Mouse (Mus musculus) right cerebral cortex, postnatal 4 days (tissue): ENCODE results near the gene Gm28230.

ENCODE experiments used
- DNase-seq: peaks from one replicate; pipeline ENCODE4 v3.0.0-alpha.2; 2022

Gm28230 gene

DNA sequence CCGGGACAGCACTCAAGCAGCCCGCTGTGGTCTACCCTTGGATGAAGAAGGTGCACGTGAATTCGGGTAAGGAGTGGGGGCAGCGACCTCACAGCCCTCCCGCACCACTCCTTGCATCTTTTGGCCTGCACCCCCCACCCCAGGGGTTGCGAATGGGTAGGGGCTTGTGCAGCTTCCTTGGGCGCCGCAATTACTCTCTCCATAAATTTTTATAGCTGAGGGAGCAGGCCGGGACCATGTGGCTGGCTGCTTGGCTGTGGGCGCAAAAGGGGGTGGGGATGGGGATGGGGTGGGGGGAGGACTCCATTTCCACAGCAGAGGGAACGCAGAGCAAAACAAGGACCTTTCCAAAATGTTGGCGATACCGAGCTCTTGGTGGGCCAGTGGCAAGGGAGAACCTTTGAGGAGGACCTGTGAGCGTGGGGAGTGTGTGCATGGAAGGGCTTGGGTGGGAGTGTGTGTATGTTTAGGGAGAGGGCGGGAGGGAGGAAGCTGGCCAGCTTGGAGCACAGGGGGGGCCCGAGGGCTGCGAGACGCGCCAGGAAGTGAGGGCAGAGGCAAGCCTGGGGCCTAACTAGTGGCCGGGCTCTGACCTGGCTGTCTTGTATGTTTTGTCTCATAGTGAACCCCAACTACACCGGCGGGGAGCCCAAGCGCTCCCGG lies 1.2 kb downstream of the Gm28230 start:
- DNase-seq = no peak

DNA sequence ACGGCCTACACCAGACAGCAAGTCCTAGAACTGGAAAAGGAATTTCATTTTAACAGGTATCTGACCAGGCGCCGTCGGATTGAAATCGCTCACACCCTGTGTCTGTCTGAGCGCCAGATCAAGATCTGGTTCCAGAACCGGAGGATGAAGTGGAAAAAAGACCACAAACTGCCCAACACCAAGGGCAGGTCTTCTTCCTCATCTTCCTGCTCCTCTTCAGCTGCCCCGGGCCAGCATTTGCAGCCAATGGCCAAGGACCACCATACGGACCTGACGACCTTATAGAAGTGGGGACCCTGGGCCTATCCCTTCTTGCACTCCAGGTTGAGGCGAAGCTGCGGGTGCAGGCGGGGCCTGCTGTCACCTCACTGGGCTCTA lies 1.8 kb downstream of the Gm28230 start:
- DNase-seq = no peak

DNA sequence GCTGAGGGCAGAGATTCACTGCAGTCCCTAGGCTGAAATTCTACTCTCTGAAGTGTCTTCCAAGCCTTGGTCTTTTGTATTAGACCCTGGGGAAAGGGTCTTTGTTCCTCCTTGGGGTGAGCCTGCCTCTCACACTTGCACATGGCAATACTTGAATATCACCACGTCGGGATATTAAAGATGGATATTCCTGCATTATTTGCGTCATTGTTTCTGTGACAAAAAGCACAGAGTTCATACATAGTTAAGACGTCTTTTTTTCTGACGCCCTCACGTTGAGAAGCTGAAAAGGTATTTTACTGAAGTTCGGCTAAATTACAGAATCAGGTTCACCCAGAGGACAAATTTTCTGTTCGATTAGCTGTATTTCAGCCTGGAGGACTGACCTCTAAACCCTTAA lies 3.8 kb downstream of the Gm28230 start:
- DNase-seq = no peak

DNA sequence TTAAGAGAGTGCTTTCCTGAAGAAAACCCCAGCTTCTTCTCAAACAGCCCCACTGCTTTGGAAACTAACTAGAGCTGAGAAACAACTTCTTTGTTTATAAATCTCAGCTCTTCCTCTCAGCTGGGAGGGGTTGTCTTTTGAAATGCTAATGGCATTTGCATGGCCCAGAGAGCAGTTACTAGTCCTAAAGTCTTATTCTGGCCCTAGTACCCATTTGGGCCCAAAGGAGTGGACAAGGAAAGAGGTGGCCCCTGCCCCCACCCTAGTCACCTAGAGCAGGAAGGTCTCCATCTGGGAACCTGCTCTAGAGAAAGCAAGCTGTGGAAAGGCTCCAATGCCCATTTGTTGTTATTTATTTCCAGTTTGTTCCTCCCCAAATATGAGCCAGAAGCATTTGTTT lies 4.5 kb downstream of the Gm28230 start:
- DNase-seq = no peak

DNA sequence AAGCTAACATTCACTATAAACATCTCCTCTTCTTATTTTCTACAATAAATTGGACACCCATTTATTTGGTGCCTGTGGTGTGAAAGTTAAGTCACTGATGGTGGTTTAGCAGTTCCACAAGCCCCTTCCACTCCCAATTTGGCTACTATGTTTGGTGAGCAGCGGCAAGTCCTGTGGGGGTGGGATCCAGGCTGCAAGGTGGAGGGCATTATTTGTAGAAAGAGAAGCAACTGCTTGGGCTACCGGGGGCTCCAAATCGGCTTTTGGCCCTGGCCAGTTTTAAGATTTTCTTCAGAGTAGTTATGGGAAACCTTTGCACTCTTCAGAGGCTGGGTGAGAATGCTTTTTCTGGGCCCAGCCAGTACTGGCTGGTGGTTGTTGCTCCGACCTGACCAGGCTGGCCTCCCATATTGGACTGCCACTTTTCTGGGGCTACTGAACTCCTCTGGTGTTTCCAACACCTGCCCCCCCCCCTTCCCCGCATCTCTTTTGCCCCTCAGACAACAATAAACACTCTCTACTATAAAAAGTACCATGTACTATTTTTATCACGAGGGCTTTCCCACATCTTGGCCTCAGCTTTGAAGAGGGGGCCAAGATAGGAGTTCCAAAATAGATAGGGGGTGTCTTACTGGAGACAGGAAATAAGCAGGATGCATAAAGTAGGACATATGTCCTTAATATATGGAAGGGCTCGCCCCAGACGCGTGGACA lies 5.4 kb downstream of the Gm28230 start:
- DNase-seq = no peak

DNA sequence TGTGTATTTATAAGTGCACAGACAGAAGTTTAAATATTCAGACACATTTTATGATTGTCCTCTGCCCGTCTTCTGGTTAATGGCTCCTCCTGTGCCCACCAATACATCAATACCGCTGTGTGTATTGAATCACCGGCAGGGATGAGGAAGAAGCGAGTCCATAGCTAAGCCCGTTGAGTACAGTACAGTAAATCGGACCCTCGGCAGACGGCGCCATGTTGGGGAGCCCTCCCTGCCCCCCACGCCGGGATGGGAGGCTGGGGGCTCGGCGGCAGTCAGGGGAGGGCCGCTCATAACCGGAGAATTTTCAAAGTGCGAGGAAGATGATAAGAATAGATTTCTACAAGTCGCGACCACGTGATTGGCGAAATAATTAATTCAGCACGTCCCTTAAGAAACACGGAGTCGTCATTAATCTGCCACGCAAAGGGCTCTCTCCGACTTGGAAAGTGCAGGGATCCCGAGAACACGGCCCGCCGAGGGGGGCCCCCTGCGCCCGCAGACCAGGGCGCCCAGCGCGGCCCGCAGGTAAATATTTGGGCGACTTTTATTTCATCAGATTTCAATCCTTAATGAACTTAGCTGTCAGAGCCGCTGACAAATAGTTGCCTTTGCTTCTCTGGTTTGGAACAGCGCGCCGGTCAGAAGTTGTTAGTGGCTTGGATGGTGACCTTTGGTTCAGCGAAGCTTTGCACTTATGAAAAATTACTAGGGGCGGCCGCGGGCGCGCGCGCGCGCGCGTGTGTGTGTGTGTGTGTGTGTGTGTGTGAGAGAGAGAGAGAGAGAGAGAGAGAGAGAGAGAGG lies 6.2 kb downstream of the Gm28230 start:
- DNase-seq = no peak

DNA sequence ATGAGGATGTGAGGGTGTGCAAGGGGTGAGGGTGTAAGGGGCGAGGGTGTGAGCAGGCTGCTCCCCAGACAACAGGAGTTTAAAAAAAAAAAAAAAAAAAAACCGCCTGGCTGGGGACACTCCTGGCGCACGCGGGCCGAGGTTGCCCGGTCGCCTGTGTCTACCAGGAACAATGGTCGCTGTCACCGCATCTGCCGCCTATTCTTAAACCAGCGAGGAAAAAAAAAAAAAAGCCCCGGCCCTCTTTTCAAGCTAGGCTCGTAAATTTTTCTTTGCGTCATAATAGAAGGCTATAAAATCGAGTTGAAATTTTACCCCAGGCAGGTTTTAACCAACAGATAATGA lies 6.8 kb downstream of the Gm28230 start:
- no peak for DNase-seq

DNA sequence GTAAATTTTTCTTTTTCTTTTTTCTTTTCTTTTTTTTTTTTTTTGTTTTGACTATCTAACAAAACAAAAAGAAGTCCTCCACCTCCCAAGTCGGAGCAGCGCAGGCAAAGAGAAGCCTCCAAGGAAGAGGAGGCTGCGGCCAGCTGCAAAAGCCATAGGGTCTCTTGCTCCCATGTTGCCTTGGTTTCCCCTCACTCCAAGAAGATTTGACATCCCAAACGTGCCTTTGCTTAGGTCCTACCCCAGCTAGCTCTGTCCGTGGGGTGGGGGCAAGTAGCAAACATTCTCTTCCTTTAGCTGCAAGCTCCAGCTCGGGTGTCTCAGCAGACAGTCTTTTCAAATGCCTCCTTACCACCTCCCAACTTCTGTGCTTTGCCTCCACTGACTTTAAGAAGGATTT lies 7.2 kb downstream of the Gm28230 start:
- no peak for DNase-seq

DNA sequence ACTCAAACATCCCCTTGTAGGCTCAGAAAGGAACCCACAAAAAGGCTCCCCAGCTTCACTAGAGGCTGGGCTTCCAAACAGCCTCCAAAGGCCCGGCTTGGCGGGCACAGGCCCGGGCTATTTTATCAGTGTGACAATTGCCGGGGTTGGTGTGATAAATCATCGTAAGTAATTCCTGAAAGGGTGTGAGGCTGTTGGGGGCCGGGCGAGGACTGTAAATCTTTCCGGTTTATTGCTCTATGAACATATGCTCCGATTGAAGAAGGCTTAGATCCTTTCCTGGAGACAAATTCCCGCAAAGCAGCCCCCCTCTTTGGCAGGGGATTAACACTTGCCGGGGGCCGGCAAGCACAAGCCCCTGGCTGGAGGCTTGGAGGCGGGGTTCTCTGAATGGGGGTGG lies 7.9 kb downstream of the Gm28230 start:
- no peak for DNase-seq

DNA sequence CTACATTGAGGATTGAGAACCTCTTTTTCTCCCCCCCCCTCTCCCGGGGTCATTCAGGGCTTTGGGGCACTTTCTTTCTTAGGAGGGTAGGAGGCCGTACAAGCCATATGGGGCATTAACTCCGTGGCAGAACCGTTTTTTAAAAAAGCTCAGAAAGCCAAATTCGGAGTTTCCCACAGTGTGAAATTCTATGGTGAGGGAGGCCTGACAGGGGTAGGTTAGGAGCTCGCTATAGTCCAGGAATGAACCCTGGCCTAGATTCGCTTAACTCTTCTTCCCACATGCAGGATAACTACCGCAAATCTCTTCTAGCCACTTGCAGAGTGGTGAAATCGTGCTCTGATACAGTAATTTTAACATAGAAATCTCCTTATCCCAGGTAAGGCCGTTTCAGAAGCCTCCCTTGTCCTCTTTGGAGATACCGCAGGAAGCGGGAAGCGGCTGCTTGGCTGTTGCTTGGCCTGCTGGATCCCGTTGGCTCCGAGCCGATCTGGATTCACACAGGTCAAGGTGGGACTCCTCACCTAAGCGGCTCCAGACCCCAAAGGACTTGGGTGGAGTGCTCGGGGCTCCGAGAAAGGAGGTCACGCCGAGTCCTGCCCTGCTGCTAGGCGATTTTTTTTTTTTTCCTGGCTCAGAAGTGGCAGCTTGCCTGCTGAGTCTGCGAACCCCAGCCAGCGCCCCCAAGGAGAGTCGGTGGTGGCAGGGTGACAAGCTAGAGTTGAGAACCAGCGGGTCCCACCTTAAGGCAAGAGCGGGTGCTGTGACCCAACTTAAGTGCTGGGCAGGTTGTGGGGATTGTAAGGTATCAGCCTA lies 8.7 kb downstream of the Gm28230 start:
- no peak for DNase-seq

DNA sequence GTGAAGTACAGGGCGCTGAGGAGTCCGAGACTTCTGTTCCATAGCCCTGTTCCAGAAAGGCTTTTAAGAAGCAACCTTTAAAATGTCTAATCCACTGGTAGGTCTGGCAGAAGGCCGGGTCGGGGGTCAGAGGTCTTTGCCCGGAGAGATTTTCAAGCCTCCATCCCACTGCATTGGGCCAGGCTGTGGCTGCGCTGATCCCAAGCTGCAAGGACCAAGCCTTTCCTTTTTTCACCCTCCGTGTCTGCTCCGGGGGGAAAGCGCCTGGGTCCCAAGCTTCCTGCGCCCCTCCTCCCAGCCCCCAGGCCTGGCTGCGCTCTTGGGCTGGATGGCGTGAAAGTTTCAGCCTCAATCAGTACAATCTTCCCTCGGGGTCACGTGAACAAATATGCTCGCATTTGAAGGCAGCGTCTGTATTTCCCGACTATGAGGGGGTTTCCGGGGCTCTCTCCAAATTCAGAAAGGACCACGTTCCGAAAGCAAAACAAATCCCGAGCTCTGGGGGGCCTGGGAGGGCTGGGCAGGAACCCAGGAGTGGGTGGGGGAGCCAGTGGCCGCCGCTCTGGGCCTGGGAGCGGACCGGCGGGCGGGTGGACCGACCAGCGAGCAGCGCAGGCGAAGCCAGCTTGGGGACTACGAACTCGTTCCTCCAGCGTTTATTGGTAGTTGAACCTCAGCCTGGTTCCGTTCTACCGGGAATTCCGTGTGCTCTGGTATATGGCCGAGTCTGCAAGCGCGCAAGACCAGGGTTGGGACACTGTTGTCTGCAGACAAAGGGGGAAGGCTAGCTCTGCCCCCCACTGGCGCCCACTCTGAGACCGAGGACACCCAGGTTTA lies 9.5 kb downstream of the Gm28230 start:
- no peak for DNase-seq

DNA sequence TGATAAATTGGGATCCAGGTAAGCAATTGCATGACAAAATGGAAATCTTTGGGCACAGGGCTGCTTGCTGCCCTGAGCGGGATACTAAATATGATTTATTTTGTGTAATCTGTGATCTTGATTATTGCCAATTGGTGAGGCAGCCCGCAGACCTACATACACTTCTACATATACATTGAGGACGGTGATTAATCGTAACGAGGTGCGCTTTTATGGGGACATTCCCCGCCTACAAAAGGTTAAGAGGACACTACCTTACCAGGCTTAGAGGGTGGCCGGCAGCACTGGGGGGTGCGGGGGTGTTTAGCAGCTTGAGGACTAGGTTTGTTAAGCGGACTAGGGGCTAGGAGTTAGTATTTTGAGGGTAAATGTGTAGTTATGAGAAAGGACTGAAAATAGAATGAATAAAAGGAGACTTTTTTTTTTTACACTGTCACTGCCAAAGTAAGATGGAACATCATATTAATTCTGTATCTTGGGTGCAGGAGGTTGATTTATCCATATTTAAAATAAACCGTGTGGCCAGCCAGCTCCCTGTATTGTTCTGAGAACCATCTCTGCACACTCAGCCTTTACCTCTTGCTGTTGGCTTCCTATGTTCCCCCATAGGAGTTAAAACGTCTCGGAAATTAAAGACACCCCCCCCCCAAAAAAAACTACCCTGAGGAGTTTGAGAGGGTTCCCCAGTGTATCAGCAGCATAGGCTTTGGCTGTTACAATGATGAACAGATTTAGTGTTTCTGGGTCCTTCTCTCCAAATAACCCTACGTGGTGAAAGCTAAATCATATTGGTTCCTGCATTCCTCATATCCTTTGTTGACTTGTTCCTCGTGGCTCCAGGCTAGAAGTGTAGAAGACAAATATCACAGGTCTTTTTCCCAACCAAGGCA lies 10.4 kb downstream of the Gm28230 start:
- no peak for DNase-seq

DNA sequence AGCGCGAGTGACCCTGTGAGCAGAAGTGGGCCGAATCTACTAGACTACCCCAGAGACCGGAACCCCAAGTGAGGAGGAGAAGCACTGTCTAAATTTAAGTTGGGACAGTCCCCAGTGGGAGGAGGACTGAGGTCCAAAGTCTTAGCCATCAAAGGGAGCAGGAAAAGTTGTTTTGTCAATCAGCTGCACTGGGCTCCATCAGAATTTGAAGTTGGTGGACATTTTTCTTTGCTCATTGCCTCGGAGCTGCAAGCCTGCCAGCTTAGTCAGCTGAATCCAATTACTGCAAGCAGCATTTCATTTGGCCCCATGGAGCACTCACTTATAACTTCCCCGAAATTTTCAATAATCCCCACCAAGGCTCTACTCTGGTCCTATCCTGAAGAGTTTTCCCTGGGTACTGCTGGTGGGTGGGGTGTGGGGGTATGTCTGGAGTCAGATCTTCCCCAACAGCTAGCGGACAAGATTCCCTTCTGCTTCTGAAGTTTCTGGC lies 11.1 kb downstream of the Gm28230 start:
- DNase-seq = no peak

DNA sequence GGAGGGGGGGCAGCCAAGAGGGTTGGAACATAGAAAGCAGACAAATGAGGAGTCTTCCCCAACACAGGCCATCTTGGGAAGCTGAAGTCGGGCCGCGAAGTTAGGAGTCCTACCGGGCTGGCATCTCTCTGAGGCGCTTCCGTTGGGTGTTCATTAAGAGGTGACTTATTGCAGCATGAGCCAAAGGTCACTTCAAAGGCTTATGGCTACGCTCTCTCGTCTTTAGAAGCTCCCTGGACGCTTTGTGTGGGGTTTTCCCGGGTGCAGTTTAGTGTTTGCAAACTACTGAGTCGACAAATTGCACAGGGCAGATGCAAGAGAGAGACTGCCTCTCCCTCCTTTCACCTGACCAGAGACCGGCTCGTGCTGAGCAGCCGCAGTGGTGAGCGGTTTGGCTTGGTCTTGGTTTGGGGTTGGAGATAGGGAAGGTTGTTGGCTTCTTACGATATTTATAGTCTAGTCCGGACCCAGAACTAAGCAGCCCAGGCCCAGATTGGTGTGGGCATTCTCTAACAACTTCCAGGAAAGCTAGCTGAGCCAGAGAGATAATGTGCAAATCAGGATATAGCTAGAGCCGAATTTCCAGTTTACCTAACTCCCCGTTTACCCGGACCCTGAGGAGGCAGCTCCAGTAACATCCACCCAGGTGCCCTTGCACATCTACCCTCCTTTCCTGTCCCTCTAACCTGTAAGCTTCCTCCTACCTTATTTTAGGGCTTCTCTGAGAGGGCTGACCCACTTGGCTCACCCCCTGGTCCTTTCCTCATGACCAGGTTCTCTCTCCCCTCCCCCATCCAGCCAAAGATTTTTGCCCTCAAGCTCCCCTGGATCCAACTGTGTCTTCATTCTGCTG lies 12.3 kb downstream of the Gm28230 start:
- no peak for DNase-seq

DNA sequence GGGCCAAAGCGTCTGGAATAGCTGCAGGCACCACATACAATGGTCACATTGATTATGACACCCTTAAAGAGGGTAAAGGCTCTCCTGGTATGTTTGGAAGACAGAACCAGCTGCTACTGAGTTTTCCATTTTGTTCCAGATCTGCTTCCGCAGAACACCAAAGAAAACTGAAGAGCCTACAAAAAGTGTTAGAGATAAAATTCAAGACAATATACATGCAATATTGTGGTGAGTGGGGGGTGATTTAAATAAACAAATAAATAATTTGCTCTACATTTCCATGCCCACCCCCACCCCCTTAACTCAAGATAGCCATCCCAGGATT lies 12.9 kb downstream of the Gm28230 start:
- no peak for DNase-seq

DNA sequence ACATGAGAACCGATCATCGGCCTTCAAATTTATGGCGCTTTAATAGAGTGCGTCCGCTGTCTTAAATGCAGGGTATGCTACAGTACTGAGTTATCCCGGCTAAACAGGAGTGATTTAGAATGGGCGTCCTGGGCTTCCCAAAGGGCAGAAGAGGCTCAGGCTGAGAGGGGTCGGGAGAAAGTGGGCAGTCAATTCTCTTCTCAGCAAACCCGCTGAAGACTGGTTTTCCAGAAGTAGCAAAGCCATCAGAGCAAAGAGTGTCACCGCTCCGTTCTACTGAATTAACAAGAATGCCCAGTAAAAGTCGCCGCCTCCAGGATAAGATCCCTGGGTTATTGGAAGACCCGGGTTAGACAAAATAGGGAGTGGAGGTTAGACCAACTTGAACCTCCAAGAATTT lies 13.3 kb downstream of the Gm28230 start:
- DNase-seq = no peak

DNA sequence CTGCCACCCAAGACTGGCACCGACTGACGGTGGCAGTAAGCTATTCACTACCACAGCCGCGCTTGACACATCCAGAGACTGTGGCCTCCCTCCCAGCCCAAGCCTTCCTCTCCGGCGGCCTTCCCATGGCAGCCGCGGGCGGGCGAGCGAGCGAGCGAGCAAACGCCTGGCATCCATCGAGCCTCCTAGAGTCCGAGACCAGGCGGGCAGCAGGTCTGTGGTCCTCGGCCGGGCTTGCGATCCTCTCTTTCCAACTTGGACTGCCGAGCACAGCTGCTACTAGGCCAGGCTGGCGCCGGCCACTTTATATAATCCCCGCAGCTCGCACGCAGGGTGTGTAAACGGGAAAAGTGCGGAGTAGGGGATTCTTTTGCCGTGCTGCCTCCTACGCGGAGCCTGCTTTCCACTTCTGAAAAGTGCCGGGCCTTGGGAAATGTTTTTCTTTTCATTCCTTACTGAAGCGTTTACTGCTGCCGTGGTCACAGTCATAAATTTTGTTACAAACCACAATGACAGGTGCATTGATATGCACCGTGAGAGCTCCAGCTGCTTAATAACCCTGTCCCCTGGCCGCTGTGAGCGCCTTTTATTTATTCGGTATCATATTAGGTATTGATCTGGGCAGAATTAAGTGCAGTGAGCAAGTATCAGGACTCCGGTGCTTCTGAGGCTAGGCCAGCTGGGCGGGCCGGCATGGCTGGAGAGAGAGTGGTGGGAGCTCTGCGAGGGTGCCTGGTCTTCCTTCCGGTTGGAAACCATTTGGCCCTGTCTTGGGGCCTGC lies 14.0 kb downstream of the Gm28230 start:
- DNase-seq = no peak

DNA sequence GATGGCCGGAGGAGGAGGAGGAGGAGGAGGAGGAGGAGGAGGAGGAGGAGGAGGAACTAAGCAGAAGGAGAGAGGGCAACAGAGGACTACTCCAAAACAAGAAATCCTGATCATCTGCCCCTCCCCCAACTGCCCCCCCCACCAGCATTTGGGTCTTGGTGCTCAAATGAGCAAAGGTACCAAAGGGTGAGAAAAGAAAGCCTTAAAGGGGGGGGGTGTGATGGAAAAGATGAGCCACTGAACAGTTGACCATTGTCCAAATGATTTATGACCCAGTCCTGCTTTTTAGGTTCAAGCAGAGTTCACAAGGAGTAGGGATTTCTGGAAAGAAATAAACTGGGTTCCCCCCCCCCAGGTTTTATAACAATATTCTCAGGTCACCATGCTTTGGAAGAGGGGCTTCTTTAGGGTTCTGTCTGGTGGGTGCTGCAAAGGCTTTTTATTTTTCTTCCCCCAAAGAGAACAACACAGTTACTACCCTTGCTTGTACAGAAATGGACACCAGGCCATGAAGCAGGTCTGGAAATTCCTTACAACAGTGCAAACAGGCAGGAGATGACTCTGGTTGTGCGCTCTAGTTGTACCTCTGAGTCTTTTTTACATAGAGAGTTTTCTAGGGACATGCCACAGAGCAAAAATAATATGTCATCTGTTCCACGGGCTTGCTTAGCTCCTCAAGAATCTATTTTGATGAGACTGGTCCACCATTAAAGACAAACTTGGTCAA lies 14.9 kb downstream of the Gm28230 start:
- no peak for DNase-seq

DNA sequence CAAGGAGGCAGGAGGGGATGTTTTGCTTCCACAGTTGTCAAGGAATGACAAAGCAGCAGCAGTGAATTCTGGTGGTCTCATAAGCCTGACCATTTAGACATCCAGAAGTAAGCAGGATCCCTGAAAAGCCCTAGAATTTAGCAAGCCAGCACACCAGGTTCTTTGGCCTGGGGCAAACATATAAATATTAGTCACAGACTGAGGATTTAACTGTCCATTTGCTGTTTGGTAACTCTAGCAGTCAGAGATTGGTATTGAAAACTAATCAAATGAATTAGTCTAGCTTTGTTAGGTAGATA lies 15.4 kb downstream of the Gm28230 start:
- DNase-seq = no peak
